8 mouse cellular contexts compared by ENCODE assay signal in genomic region chr8:84659936-84660818, GRCm38 (mm10). TPM values are rescaled to one million over a fixed set of nuclear protein-coding genes. Genes with fewer than 3 reads are reported as not detected.
DNase-seq lines count a peak whose midpoint lies in the region; ATAC-seq and TF ChIP-seq lines count a peak whose summit lies in the region.

No protein-coding gene starts in this region.

- peak overlapping the region; percentile 98 for H3K4me2 ChIP-seq in forebrain, embryonic 11.5 days (ENCODE audit: low read depth, low read length, severe bottlenecking)
- peak overlapping the region; percentile 81 for H3K4me2 ChIP-seq in limb, embryonic 14.5 days (replicated peaks; ENCODE audit: low read depth, low read length, severe bottlenecking)
- peak overlapping the region; percentile 87 for H3K4me2 ChIP-seq in midbrain, embryonic 16.5 days (ENCODE audit: low read length)

- peak overlapping the region; percentile 89 for H3K9ac ChIP-seq in forebrain, embryonic 11.5 days (ENCODE audit: low read length)
- peak overlapping the region; percentile 89 for H3K9ac ChIP-seq in limb, embryonic 14.5 days (ENCODE audit: low read depth, low read length, severe bottlenecking)
- H3K9ac ChIP-seq in midbrain, embryonic 16.5 days (ENCODE audit: low read depth, low read length): 0 out of 2 replicates have a peak overlapping the region, but pooled peaks have one; percentile 0

- no peaks in the 10 kb centered on the region for H3K9me3 ChIP-seq in forebrain, embryonic 11.5 days (ENCODE audit: control insufficient read depth, low read length)
- no peaks in the 10 kb centered on the region for H3K9me3 ChIP-seq in hindbrain, embryonic 10.5 days
- no peaks in the 10 kb centered on the region for H3K9me3 ChIP-seq in limb, embryonic 14.5 days (ENCODE audit: control insufficient read depth, low read length)
- no peaks in the 10 kb centered on the region for H3K9me3 ChIP-seq in midbrain, embryonic 16.5 days (replicated peaks; ENCODE audit: control insufficient read depth, low read length, poor library complexity, severe bottlenecking)

- peak overlapping the region; percentile 88 for H3K4me3 ChIP-seq in forebrain, embryonic 11.5 days (ENCODE audit: low read depth, low read length)
- peak overlapping the region; percentile 97 for H3K4me3 ChIP-seq in hindbrain, embryonic 10.5 days
- H3K4me3 ChIP-seq in limb, embryonic 14.5 days (replicated peaks; ENCODE audit: low read length): peak overlapping the region; percentile 66
- peak overlapping the region; percentile 14; the same call in 1 of the 2 replicates for H3K4me3 ChIP-seq in midbrain, embryonic 16.5 days (ENCODE audit: low read depth, low read length)
- peak overlapping the region; percentile 25 for H3K4me3 ChIP-seq in testis, adult 2 months (ENCODE audit: control insufficient read depth, low read depth, low read length)

- ATAC-seq in forebrain, embryonic 11.5 days (replicated peaks; ENCODE audit: low FRiP score): no peak
- ATAC-seq in limb, embryonic 14.5 days (ENCODE audit: low FRiP score, low read depth): no peak
- ATAC-seq in midbrain, embryonic 16.5 days: no peak

- under 1% methylated on average over 33 of the region's 33 CpGs for WGBS in forebrain, embryonic 11.5 days
- 1% methylated on average over 33 of the region's 33 CpGs for WGBS in hindbrain, embryonic 10.5 days
- 2% methylated on average over 33 of the region's 33 CpGs for WGBS in limb, embryonic 14.5 days
- 4% methylated on average over 33 of the region's 33 CpGs for WGBS in midbrain, embryonic 16.5 days

- no peaks in the 10 kb centered on the region for H3K36me3 ChIP-seq in forebrain, embryonic 11.5 days (ENCODE audit: control insufficient read depth, insufficient read depth, low read length)
- H3K36me3 ChIP-seq in hindbrain, embryonic 10.5 days: no peaks in the 10 kb centered on the region
- no peaks in the 10 kb centered on the region for H3K36me3 ChIP-seq in limb, embryonic 14.5 days (ENCODE audit: control insufficient read depth, insufficient read depth, low read length)
- no peaks in the 10 kb centered on the region for H3K36me3 ChIP-seq in midbrain, embryonic 16.5 days (ENCODE audit: control insufficient read depth, insufficient read depth, low read length)
- H3K36me3 ChIP-seq in testis, adult 2 months (ENCODE audit: control insufficient read depth, insufficient read depth, low read length): no peaks in the 10 kb centered on the region

- no peaks in the 10 kb centered on the region for H3K27me3 ChIP-seq in forebrain, embryonic 11.5 days (ENCODE audit: control insufficient read depth, insufficient read depth, low read length)
- H3K27me3 ChIP-seq in hindbrain, embryonic 10.5 days (ENCODE audit: insufficient read depth, poor library complexity, severe bottlenecking): no peaks in the 10 kb centered on the region
- no peaks in the 10 kb centered on the region for H3K27me3 ChIP-seq in limb, embryonic 14.5 days (ENCODE audit: control insufficient read depth, insufficient read depth, low read length)
- H3K27me3 ChIP-seq in midbrain, embryonic 16.5 days (ENCODE audit: control insufficient read depth, insufficient read depth, low read depth, low read length): peaks cover 6% of the 10 kb centered on the region; the same call in 1 of the 2 replicates
- peaks cover 3% of the 10 kb centered on the region; the same call in 1 of the 2 replicates for H3K27me3 ChIP-seq in testis, adult 2 months (ENCODE audit: control insufficient read depth, insufficient read depth, low read length)

- no peak for TF ChIP-seq CTCF in testis, adult 2 months (IDR thresholded peaks at IDR 0.05; ENCODE audit: control insufficient read depth, insufficient read depth, insufficient replicate concordance, low read depth, low read length)

- peak; percentile 47 for DNase-seq in ovary, adult 18-20 months (ENCODE audit: low spot score)
- no peak for DNase-seq in ovary, postnatal 10 days (ENCODE audit: low spot score)
- peak; percentile 78 for DNase-seq in forebrain, embryonic 11.5 days (ENCODE audit: low spot score)
- peak; percentile 83 for DNase-seq in hindbrain, embryonic 10.5 days (ENCODE audit: low spot score)
- peak; percentile 66 for DNase-seq in limb, embryonic 14.5 days (ENCODE audit: low spot score)
- DNase-seq in layer of hippocampus, adult 9-10 months (ENCODE audit: low spot score): no peak

- H3K4me1 ChIP-seq in forebrain, embryonic 11.5 days (replicated peaks; ENCODE audit: control insufficient read depth, insufficient read depth, low read length): peaks cover 24% of the 10 kb centered on the region
- H3K4me1 ChIP-seq in hindbrain, embryonic 10.5 days (replicated peaks): peaks cover 81% of the 10 kb centered on the region
- H3K4me1 ChIP-seq in limb, embryonic 14.5 days (ENCODE audit: control insufficient read depth, insufficient read depth, low read length): peaks cover 51% of the 10 kb centered on the region
- peaks cover 41% of the 10 kb centered on the region for H3K4me1 ChIP-seq in midbrain, embryonic 16.5 days (ENCODE audit: control insufficient read depth, insufficient read depth, low read length)
- peaks cover 38% of the 10 kb centered on the region for H3K4me1 ChIP-seq in testis, adult 2 months (ENCODE audit: control insufficient read depth, insufficient read depth, low read length)

- peak; percentile 52; the same call in 1 of the 2 replicates for TF ChIP-seq POLR2A in limb, embryonic 14.5 days (IDR thresholded peaks at IDR 0.05; ENCODE audit: borderline replicate concordance, extremely low read depth, insufficient read depth, insufficient read length)
- no peak for TF ChIP-seq POLR2A in testis, adult 2 months (IDR thresholded peaks at IDR 0.05; ENCODE audit: control insufficient read depth, low read depth, low read length)

- H3K27ac ChIP-seq in forebrain, embryonic 11.5 days (ENCODE audit: low read depth, low read length): peak overlapping the region; percentile 85
- H3K27ac ChIP-seq in hindbrain, embryonic 10.5 days: peak overlapping the region; percentile 95
- peak overlapping the region; percentile 91 for H3K27ac ChIP-seq in limb, embryonic 14.5 days (replicated peaks; ENCODE audit: low read depth, low read length)
- H3K27ac ChIP-seq in midbrain, embryonic 16.5 days (ENCODE audit: low read length): peak overlapping the region; percentile 26; the same call in 1 of the 2 replicates
- H3K27ac ChIP-seq in testis, adult 2 months (ENCODE audit: control insufficient read depth, insufficient read depth, low read depth, low read length): peak overlapping the region; percentile 52

RNA-seq across cellular contexts. Expression of gene Ier2, which starts 2.5 kb away (rescaled TPM):
- polyA plus RNA-seq in forebrain, embryonic 11.5 days (2014; fragmentation: Nextera tagmentation; extraction: Ambion mirVana): 67.3 and 68.7 TPM in 2 replicates
- 89.9 and 94.7 TPM in 2 replicates for polyA plus RNA-seq in hindbrain, embryonic 10.5 days (2016; fragmentation: Nextera tagmentation; extraction: Ambion mirVana)
- polyA plus RNA-seq in limb, embryonic 14.5 days (2012; rRNA removed): 33.3 and 38.2 TPM in 2 replicates
- 66.0 and 70.1 TPM in 2 replicates for polyA plus RNA-seq in limb, embryonic 14.5 days (2014; fragmentation: Nextera tagmentation; extraction: Ambion mirVana)
- polyA plus RNA-seq in midbrain, embryonic 16.5 days (2015; fragmentation: Nextera tagmentation; extraction: Ambion mirVana): 13.0 and 16.3 TPM in 2 replicates
- polyA plus RNA-seq in testis, adult 2 months (2012; rRNA removed): 2.1 and 2.3 TPM in 2 replicates

RNA-seq across cellular contexts. Expression of gene Trmt1, which starts 25.9 kb away (rescaled TPM):
- 52.7 and 72.3 TPM in 2 replicates for polyA plus RNA-seq in forebrain, embryonic 11.5 days (2014; fragmentation: Nextera tagmentation; extraction: Ambion mirVana)
- polyA plus RNA-seq in hindbrain, embryonic 10.5 days (2016; fragmentation: Nextera tagmentation; extraction: Ambion mirVana): 57.8 and 65.9 TPM in 2 replicates
- polyA plus RNA-seq in limb, embryonic 14.5 days (2012; rRNA removed): 144 and 158 TPM in 2 replicates
- 71.0 and 71.7 TPM in 2 replicates for polyA plus RNA-seq in limb, embryonic 14.5 days (2014; fragmentation: Nextera tagmentation; extraction: Ambion mirVana)
- 59.0 and 68.1 TPM in 2 replicates for polyA plus RNA-seq in midbrain, embryonic 16.5 days (2015; fragmentation: Nextera tagmentation; extraction: Ambion mirVana)
- 131 and 161 TPM in 2 replicates for polyA plus RNA-seq in testis, adult 2 months (2012; rRNA removed)

RNA-seq across cellular contexts. Expression of gene Nacc1, which starts 27.5 kb away (rescaled TPM):
- polyA plus RNA-seq in forebrain, embryonic 11.5 days (2014; fragmentation: Nextera tagmentation; extraction: Ambion mirVana): 34.6 and 37.7 TPM in 2 replicates
- polyA plus RNA-seq in hindbrain, embryonic 10.5 days (2016; fragmentation: Nextera tagmentation; extraction: Ambion mirVana): 25.2 and 28.9 TPM in 2 replicates
- 68.8 and 86.2 TPM in 2 replicates for polyA plus RNA-seq in limb, embryonic 14.5 days (2012; rRNA removed)
- polyA plus RNA-seq in limb, embryonic 14.5 days (2014; fragmentation: Nextera tagmentation; extraction: Ambion mirVana): 18.5 and 19.8 TPM in 2 replicates
- 13.0 and 14.2 TPM in 2 replicates for polyA plus RNA-seq in midbrain, embryonic 16.5 days (2015; fragmentation: Nextera tagmentation; extraction: Ambion mirVana)
- polyA plus RNA-seq in testis, adult 2 months (2012; rRNA removed): 27.5 and 28.2 TPM in 2 replicates

RNA-seq across cellular contexts. Expression of gene Lyl1, which starts 41.1 kb away (rescaled TPM):
- polyA plus RNA-seq in forebrain, embryonic 11.5 days (2014; fragmentation: Nextera tagmentation; extraction: Ambion mirVana): 5.0 and 5.7 TPM in 2 replicates
- polyA plus RNA-seq in hindbrain, embryonic 10.5 days (2016; fragmentation: Nextera tagmentation; extraction: Ambion mirVana): 5.6 and 6.5 TPM in 2 replicates
- polyA plus RNA-seq in limb, embryonic 14.5 days (2012; rRNA removed): 7.1 and 7.6 TPM in 2 replicates
- 5.6 and 6.2 TPM in 2 replicates for polyA plus RNA-seq in limb, embryonic 14.5 days (2014; fragmentation: Nextera tagmentation; extraction: Ambion mirVana)
- polyA plus RNA-seq in midbrain, embryonic 16.5 days (2015; fragmentation: Nextera tagmentation; extraction: Ambion mirVana): 2.2 and 3.1 TPM in 2 replicates
- 0.93 and 1.2 TPM in 2 replicates for polyA plus RNA-seq in testis, adult 2 months (2012; rRNA removed)

Comparison
In these comparisons a context has a peak if more than half of its experiments do, and no peak if none do; other contexts are left out.
1. DNase-seq: peak in ovary, adult 18-20 months (single experiment), forebrain, embryonic 11.5 days (single experiment), hindbrain, embryonic 10.5 days (single experiment) and limb, embryonic 14.5 days (single experiment); none in ovary, postnatal 10 days (single experiment) and layer of hippocampus, adult 9-10 months (single experiment).
2. H3K27ac ChIP-seq: peak in every context shown above with its lines; median percentile 95 in hindbrain, embryonic 10.5 days; 91 in limb, embryonic 14.5 days; 85 in forebrain, embryonic 11.5 days; 52 in testis, adult 2 months; 26 in midbrain, embryonic 16.5 days.
3. H3K4me3 ChIP-seq: peak in every context shown above with its lines; median percentile 97 in hindbrain, embryonic 10.5 days; 88 in forebrain, embryonic 11.5 days; 66 in limb, embryonic 14.5 days; 25 in testis, adult 2 months; 14 in midbrain, embryonic 16.5 days.
4. H3K9ac ChIP-seq: peak in every context shown above with its lines; median percentile 89 in forebrain, embryonic 11.5 days; 89 in limb, embryonic 14.5 days; 0 in midbrain, embryonic 16.5 days.
5. Peak in every context shown above with its lines, with median percentiles within 50 percentile points of each other: H3K4me2 ChIP-seq.